Mouse (Mus musculus): ENCODE data around the gene Nup107.

DNA sequence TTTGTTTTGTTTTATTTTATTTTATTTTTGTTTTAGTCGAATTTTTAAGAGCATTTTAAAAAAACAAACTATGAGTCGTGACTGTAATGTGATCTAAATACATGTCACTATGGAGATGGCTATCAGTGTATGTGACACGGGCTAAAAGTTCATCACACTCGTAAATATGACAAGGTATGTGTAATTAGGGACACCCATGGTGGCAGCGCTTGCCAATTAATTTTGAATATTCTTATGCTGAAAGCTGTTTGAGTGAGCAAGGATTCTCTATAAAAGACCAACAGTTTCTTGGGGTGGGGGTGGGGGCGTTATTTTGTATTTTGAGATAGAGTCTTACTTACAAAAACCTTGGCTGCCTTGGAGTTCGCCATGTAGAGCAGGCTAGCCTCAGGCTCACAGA, 66.8 kb downstream of the Nup107 start:
- no peak for TF ChIP-seq POLR2A (IDR thresholded peaks at IDR 0.05; ENCODE audit: borderline replicate concordance, extremely low read depth, low read depth, low read length)
- no peak for TF ChIP-seq CTCF (IDR thresholded peaks at IDR 0.05; ENCODE audit: insufficient read depth, low read length)

Measured in lung, adult 2 months (tissue).